Mouse (Mus musculus) heart, adult 2 months (tissue): ENCODE results near the gene Sestd1.

ENCODE experiments used
- CTCF ChIP-seq: fragments of 200-600 bp; IDR thresholded peaks from 2 replicates; pipeline ENCODE4 v1.8.1; 2022; ENCODE audit warnings: antibody characterized with exemption, mild to moderate bottlenecking, moderate library complexity
- POLR2A ChIP-seq: fragments of 200-500 bp; IDR thresholded peaks from 2 replicates; pipeline ENCODE4 v1.6.1; 2011; ENCODE audit warnings: mild to moderate bottlenecking, low read depth, low read length, control low read depth; ENCODE audit not compliant: insufficient read depth

- TF ChIP-seq CTCF, result no peak
- TF ChIP-seq POLR2A, result no peak
These were observed 97.4 kb downstream of the Sestd1 start for GRCm38 (mm10) chr2:77182996-77183380.
